Mouse (Mus musculus) megakaryocyte, adult 5-6 weeks (primary cell): Measurements from ENCODE around the gene Gfod2. TPM values are rescaled to one million over a fixed set of nuclear protein-coding genes. Genes with fewer than 3 reads are reported as not detected.

Experiments used
- ATAC-seq: 2 replicates; pipeline ENCODE4 v1.8.0; 2016; ENCODE audit warnings: mild to moderate bottlenecking, inconsistent platforms; ENCODE audit not compliant: poor library complexity, severe bottlenecking
- total RNA-seq, 2 experiments: library from RNA; stranded (forward) in 1 of 2; stranded (reverse) in 1 of 2; fragments of 153-499, 151-499 nt in 1 of 2; fragments of 221-1000, 200-1000 nt in 1 of 2; gene quantifications; 2 replicates each; pipeline versions ENCODE4 v1.2.3 to v1.2.4; 2015 to 2017

The Gfod2 gene
- total RNA-seq, 2 experiments from 2014 or later: 0.16 TPM; not detected in 1

- no peak for ATAC-seq
Measured at GRCm38 (mm10) chr8:105686551-105686950, 71.9 kb downstream of the Gfod2 start.

DNA sequence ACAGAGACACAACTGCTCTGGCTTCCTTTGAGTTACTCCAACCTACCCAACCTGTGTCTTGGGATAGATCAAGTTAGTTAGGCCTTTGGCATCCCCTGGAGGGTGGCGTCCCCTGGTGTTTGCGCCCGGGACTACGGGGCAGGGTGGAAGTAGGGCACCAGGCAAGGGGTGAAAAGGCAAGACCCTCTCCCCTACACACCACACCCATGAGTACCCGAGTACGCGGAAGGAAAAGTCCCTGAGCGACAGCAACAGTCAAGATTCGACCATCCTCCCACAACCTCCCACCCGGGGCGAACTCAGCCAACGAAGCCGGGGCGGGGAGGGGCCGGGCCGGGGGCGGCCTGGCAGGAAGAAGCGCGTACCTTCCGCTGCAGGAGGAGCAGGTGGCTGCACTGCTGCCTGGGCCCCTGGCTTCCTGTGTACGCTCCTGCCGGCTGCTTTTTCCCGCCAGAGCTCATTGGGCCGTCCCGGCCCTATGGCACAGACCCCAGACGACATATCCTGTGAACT, 72.6 kb downstream of the Gfod2 start, which contains the start of gene Carmil2:
TSS of gene Carmil2 (plus strand) at position 479 of the 513 bp plus-strand sequence.
- ATAC-seq: peak; percentile 83

GRCm38 (mm10) chr8:105685325-105685724, 73.1 kb downstream of the Gfod2 start:
- ATAC-seq: no peak

DNA sequence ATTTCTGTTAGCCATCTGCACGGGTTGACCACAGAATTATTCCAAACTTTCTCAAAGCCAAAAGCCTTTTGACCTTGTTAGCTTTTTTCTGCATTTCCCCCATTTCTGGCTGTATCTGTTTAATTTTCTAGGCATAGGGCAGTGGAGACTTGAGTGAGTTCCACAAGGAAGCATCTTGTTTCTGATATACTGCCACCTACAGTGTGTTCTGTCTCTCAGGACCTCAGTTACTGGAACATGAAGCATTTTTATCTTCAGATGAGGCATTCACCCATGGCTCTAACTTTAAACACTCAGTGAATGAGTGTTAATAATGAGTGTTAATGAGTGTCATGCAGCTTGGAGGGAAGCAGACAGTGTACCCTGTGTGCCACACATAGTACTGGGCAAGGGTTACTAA, 80.6 kb downstream of the Gfod2 start:
- ATAC-seq: no peak

Other genes starting within 250 kb of the Gfod2 start
- not detected in 2 replicates for gene Hsd11b2, start 239.9 kb downstream of the Gfod2 start, total RNA-seq (2015)
- gene Hsd11b2, start 239.9 kb downstream of the Gfod2 start, total RNA-seq (2017): not detected in 2 replicates
- 222 and 239 TPM in 2 replicates for gene Atp6v0d1, start 192.6 kb downstream of the Gfod2 start, total RNA-seq (2015)
- gene Atp6v0d1, start 192.6 kb downstream of the Gfod2 start, total RNA-seq (2017): 86.2 and 101 TPM in 2 replicates
- 13.5 and 16.9 TPM in 2 replicates for gene Ripor1, start 153.4 kb downstream of the Gfod2 start, total RNA-seq (2015)
- gene Ripor1, start 153.4 kb downstream of the Gfod2 start, total RNA-seq (2017): 1.6 and 2.6 TPM in 2 replicates
- 97.0 and 98.3 TPM in 2 replicates for gene Ctcf, start 122.1 kb downstream of the Gfod2 start, total RNA-seq (2015)
- 101 and 124 TPM in 2 replicates for gene Ctcf, start 122.1 kb downstream of the Gfod2 start, total RNA-seq (2017)
- not detected in 2 replicates for gene Agrp, start 121.3 kb downstream of the Gfod2 start, total RNA-seq (2015)
- gene Agrp, start 121.3 kb downstream of the Gfod2 start, total RNA-seq (2017): not detected in 2 replicates
- gene Carmil2, start 72.4 kb downstream of the Gfod2 start, total RNA-seq (2015): 0.67 and 1.6 TPM in 2 replicates
- gene Carmil2, start 72.4 kb downstream of the Gfod2 start, total RNA-seq (2017): 0.70 and 1.3 TPM in 2 replicates
- gene Acd, start 57.6 kb downstream of the Gfod2 start, total RNA-seq (2015): 20.4 and 28.0 TPM in 2 replicates
- gene Acd, start 57.6 kb downstream of the Gfod2 start, total RNA-seq (2017): 10.6 and 12.3 TPM in 2 replicates
- gene Pard6a, start 57.5 kb downstream of the Gfod2 start, total RNA-seq (2015): 6.6 and 7.7 TPM in 2 replicates
- gene Pard6a, start 57.5 kb downstream of the Gfod2 start, total RNA-seq (2017): 9.1 and 22.2 TPM in 2 replicates
- gene 4933405L10Rik, start 51.0 kb downstream of the Gfod2 start, total RNA-seq (2015): not detected in 2 replicates
- gene 4933405L10Rik, start 51.0 kb downstream of the Gfod2 start, total RNA-seq (2017): not detected in 2 replicates
- gene Enkd1, start 50.5 kb downstream of the Gfod2 start, total RNA-seq (2015): 5.9 and 7.5 TPM in 2 replicates
- gene Enkd1, start 50.5 kb downstream of the Gfod2 start, total RNA-seq (2017): 5.3 and 5.6 TPM in 2 replicates
- gene Ranbp10, start 68.7 kb upstream of the Gfod2 start, total RNA-seq (2015): 10.2 and 10.5 TPM in 2 replicates
- 6.4 and 7.0 TPM in 2 replicates for gene Ranbp10, start 68.7 kb upstream of the Gfod2 start, total RNA-seq (2017)
- not detected in 2 replicates for gene Tsnaxip1, start 69.1 kb upstream of the Gfod2 start, total RNA-seq (2015)
- not detected in 2 replicates for gene Tsnaxip1, start 69.1 kb upstream of the Gfod2 start, total RNA-seq (2017)
- 12.4 and 18.3 TPM in 2 replicates for gene Cenpt, start 94.6 kb upstream of the Gfod2 start, total RNA-seq (2015)
- 16.7 and 25.0 TPM in 2 replicates for gene Cenpt, start 94.6 kb upstream of the Gfod2 start, total RNA-seq (2017)
- gene Thap11, start 96.5 kb upstream of the Gfod2 start, total RNA-seq (2015): 42.8 and 48.9 TPM in 2 replicates
- gene Thap11, start 96.5 kb upstream of the Gfod2 start, total RNA-seq (2017): 38.5 and 42.6 TPM in 2 replicates
- gene Nutf2, start 101.9 kb upstream of the Gfod2 start, total RNA-seq (2015): 103 and 117 TPM in 2 replicates
- gene Nutf2, start 101.9 kb upstream of the Gfod2 start, total RNA-seq (2017): 40.9 and 54.5 TPM in 2 replicates
- gene Edc4, start 122.2 kb upstream of the Gfod2 start, total RNA-seq (2015): 12.0 and 12.2 TPM in 2 replicates
- 23.8 and 27.5 TPM in 2 replicates for gene Edc4, start 122.2 kb upstream of the Gfod2 start, total RNA-seq (2017)
- 0.42 TPM in 1 of 2 replicates, not detected in the other for gene Nrn1l, start 134.9 kb upstream of the Gfod2 start, total RNA-seq (2015)
- gene Nrn1l, start 134.9 kb upstream of the Gfod2 start, total RNA-seq (2017): not detected in 2 replicates
- gene Pskh1, start 141.8 kb upstream of the Gfod2 start, total RNA-seq (2015): 8.6 and 9.7 TPM in 2 replicates
- 10.7 and 13.3 TPM in 2 replicates for gene Pskh1, start 141.8 kb upstream of the Gfod2 start, total RNA-seq (2017)
- 1.3 and 2.0 TPM in 2 replicates for gene Ctrl, start 175.2 kb upstream of the Gfod2 start, total RNA-seq (2015)
- gene Ctrl, start 175.2 kb upstream of the Gfod2 start, total RNA-seq (2017): 0.55 and 1.1 TPM in 2 replicates
- gene Psmb10, start 179.8 kb upstream of the Gfod2 start, total RNA-seq (2015): 164 and 185 TPM in 2 replicates
- 56.1 and 63.6 TPM in 2 replicates for gene Psmb10, start 179.8 kb upstream of the Gfod2 start, total RNA-seq (2017)
- 0.23 TPM in 1 of 2 replicates, not detected in the other for gene Lcat, start 184.7 kb upstream of the Gfod2 start, total RNA-seq (2015)
- gene Lcat, start 184.7 kb upstream of the Gfod2 start, total RNA-seq (2017): 0.45 TPM in 1 of 2 replicates, not detected in the other
- gene Slc12a4, start 207.4 kb upstream of the Gfod2 start, total RNA-seq (2015): 2.9 and 5.9 TPM in 2 replicates
- gene Slc12a4, start 207.4 kb upstream of the Gfod2 start, total RNA-seq (2017): 2.1 and 9.4 TPM in 2 replicates
- gene Dpep3, start 220.8 kb upstream of the Gfod2 start, total RNA-seq (2015): not detected in 2 replicates
- not detected in 2 replicates for gene Dpep3, start 220.8 kb upstream of the Gfod2 start, total RNA-seq (2017)
- gene Dus2, start 232.7 kb upstream of the Gfod2 start, total RNA-seq (2015): 3.8 and 4.3 TPM in 2 replicates
- 6.0 and 6.9 TPM in 2 replicates for gene Dus2, start 232.7 kb upstream of the Gfod2 start, total RNA-seq (2017)
- 0.20 TPM in 1 of 2 replicates, not detected in the other for gene Dpep2nb, start 247.3 kb upstream of the Gfod2 start, total RNA-seq (2015)
- gene Dpep2nb, start 247.3 kb upstream of the Gfod2 start, total RNA-seq (2017): not detected in 2 replicates